Mouse (Mus musculus) MEL-GATA-1-ER (cell line): ENCODE data around the gene Actr5.

ENCODE experiments used
- DNase-seq: peaks from one replicate; pipeline ENCODE4 v3.0.0-alpha.2; 2012; ENCODE audit warnings: low read depth; ENCODE audit errors: extremely low read depth

The Actr5 gene

DNA sequence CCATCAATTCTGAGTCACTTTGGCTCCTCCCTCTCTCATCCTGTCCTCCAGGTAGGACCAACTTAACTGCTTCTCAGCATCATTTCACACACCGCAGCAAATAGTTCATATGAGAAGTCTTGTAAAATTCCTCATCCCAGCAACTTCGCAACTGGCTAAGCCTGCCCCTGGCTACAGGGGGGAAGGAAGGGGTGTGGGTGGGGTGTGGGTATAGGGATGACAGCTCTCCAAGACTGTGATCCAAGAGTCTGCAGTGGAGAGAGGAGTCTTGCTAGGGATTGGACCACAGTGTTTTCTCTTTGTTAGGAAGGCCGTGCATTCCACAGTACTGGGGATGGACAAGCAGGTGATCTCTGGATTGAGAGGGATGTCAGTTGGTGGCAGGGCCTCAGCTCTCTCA, 60.2 kb downstream of the Actr5 start:
- DNase-seq: no peak

DNA sequence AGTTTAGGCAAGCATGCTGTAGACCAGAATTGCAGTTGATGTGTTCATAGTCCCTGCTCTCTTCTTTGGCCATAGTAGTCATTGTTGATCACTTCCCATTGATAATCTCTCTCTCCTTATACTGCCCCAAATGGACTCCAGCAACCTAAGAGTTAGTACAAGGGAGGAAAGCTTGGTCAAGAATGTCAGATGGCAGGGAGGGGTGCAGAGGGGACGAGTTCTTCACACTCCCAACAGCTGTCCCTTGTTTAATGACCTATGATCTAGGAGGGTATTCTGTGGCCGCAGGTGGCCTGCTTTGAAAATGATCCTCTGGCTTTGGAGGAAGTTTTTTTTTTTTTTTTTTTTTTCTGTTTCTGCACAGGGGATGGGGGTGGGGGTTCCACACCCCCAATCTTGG, 61.7 kb downstream of the Actr5 start:
- DNase-seq: no peak

DNA sequence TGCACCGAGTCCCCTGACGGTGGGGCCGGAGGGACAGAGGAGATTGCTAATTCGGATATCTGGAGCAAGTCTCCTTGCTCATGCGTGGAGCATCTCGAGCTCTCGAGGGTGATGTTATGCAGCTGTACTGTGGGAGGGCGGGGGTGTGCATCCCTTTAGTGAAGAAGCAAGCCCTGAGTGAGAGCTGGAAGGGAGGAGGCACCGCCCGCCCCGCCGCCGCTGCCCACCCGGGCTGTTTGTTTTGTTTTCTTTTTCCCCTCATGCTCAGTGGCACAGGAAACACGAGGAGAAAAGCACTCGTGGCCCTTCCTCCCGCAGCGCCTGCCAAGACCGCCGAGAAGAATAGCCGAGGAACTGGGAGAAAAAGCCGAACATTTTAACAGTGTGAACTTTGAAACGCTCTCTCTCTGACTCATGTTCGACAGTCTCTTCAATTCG, 63.1 kb downstream of the Actr5 start:
- DNase-seq: no peak
